Mouse (Mus musculus) spleen, adult 12 weeks (tissue): ENCODE measurements around the gene Scube2.

ENCODE experiments used
- DNase-seq: peaks from one replicate; pipeline ENCODE4 v3.0.0; 2022; ENCODE audit warnings: low spot score

Gene Scube2

DNA sequence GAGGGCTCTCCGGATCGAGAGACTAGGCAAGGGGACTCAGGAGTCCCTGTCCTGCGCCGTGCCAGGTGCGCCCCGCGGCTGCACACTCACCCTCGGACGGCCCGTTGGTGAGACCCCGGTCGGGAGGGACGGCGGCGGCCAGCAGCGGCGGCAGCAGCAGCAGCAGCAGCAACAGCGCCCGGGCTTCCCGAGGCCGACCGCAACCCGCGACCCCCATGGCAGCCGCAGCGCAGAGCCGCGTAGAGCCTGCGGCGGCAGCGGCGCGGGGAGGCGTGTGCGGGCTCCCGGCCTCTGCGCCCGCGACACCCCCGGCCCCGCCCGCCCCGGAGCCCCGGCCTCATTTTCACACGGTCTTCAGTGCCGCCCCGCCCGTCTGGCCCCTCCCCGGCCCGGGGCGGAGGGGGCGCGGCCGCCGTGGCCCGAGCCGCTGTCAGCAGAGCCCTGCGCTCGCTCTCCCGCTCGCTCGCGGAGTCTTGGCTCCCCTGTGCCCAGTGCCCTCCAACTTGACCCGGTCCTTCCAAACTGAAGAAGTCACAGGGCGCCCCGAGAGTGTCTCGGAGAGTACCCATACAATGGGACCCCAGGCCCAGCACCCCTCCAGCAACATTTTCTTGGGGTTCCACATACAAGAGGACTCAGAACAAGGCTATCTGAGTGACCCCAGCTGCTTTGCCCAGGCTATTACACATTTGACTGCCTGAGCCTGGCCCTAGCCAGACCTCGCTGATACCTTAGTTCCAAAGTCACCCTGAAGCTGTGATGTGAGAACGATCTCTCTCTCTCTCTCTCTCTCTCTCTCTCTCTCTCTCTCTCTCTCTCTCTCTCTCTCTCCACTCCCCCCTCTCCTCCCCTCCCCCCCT, at the start of gene Scube2:
TSS of gene Scube2 (minus strand) at position 310 of the 860 bp plus-strand sequence.
- DNase-seq, result no peak

DNA sequence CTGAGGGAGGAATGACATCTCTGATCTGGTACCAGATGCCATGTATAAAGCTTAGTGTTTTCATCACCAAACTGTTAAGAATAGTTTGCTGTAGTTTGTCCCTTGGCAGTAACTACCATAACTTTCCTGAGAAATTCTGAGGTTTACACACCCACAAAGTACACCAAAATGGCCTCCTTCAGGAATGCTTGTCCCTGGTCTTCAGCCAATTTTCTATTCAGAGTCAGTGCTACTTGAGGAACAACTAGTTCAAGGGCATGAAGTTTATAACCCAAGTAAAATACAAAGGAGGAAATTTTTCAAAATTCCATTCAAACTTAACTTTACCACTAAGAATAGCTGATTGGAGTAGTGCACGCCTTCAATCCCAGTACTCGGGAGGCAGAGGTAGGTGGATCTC, 40.7 kb upstream of the Scube2 start:
- DNase-seq, result no peak

DNA sequence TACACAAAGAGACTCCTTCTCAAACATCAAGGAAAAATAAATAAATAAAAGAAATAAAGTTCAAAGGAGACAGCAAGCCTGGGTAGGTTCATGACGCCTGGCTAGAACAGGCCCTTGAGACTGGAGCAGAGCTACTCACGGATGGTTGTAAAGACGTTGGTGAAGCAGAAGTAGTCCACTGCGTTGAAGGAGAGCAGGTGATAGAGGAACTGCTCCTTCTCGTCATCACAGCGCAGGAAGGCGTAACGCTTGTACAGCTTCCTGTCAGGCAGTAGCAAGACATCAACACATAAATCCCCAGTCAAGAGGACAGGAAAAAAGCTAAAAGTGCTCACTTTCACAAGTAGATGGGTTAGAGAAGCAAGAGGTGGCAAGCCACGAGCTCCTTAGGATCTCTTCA, 35.4 kb upstream of the Scube2 start:
- no peak for DNase-seq

DNA sequence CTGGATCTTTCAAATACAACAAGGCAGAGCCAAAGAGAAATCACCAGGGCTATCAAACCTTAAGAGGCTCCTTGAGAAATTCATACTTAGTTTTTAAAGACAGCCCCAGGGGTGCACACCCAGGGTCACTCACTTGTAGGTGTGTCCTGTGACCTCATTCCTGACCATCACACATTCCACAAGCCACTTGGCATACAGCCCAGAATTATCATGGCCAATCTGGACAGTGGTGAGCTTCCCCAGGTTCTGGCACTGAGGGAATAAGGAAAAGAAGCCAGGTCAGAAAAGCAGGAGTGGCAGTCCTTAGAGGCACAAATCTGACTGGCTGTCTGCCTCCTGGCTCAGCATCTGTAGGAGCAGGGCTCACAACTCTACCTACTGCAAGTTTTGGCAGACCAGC, 33.4 kb upstream of the Scube2 start:
- no peak for DNase-seq

DNA sequence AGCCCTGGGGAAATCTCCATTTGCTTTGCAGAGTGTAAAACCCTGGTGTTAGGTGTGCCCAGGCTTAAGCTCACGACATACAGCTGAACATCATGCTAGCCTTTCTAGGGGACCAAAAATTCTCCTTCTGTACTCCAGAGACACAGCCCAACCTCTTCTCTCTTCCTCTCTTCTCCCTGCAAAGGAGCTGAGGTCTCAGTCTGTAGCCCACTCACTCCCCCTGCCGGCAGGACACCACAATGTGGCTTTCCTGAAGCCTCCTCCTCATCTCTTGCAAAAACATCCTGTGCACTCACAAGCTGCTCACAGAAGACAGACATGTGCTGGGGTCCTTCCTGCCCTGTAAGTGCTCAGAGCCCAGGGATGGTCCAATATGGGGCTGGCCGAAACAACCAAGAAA, 27.1 kb upstream of the Scube2 start:
- peak; percentile 44 for DNase-seq

DNA sequence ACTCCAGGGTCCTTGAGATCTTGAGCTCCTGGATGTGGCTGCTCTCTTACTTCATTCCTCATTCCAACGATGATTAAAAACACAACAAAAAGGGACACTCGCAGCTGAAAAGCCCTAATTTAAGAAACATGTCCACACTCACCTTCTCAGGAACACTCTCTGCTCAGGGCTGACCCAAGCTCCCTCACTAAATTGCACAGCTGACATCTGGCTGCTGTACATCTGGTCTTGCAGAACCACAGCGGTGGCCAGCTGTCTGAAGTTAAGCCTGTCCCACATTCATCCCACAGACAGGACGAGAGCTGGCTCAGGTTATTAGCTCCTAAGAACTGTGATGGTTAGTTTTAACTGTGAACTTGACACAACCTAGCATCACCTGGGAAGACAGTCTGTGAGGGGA, 26.3 kb upstream of the Scube2 start:
- no peak for DNase-seq

DNA sequence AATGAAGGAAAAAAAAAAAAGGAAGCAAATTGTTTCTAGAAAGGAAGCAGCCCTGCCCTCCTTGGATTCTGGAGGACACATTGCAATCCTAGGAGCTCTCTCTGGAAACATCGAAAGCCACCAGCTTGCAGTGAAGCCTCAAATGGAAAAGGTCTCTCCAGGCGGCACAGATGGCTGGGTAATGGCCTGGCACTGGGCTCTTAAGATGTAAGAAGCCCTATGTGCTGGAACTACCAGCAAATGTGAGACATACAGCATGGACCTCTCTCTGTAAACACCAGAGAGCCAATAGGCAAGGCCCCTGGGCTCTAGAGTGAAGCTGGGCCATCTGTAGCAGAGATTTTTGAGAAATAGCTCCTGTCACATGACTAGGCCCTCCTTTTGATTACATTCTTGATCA, 24.8 kb upstream of the Scube2 start:
- no peak for DNase-seq

DNA sequence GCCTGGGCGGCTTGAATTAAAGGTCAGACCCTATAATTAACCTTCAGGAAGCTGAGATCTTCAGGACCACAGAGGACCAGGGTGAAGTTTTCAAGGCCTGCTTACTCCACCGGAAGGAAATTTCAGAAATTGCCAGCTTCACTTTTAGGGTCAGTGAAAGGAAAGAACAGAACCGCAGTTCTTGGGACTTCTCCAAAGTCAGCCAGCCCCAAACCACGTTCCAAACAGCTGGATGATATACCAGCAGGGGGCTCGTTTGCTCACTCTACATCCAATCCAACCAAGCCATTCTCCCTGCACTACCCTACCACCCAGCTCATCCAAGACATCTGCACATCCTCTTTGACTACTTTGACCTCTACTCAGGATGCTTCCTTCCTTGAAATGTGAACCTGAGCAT, 23.8 kb upstream of the Scube2 start:
- no peak for DNase-seq

DNA sequence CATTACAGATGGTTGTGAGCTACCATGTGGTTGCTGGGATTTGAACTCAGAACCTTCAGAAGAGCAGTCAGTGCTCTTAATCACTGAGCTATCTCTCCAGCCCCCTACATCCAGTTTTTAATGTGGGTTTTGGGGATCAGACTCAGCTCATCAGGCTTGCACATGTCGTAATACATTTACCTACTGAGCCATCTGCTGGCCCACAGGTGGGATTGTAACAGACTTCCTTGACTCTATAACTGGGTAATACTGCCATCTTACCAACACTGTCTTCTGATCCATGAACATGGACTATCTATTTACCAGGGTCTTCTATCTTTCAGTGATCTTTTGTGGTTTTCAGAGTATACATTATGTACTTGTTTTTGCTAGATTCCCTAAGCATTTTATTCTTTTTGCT, 20.8 kb upstream of the Scube2 start:
- no peak for DNase-seq

DNA sequence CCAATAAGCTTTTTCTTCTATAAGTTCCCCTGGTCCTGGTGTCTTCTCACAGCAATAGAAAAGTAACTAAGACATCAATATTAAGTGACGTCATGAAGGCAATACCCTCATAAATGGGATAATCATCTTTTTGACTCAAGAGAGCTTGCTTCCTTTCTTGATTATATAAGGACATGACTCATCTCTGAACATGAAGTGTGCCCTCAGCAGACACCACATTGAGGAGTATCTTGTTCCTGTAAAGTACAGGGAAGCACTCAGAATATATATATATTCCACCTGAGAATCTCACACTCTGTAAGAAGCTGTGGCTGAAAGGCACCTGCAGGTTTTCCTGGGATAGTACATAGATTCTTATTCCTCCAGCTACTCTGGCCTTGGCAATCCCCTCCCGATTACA, 17.1 kb upstream of the Scube2 start:
- DNase-seq, result no peak

DNA sequence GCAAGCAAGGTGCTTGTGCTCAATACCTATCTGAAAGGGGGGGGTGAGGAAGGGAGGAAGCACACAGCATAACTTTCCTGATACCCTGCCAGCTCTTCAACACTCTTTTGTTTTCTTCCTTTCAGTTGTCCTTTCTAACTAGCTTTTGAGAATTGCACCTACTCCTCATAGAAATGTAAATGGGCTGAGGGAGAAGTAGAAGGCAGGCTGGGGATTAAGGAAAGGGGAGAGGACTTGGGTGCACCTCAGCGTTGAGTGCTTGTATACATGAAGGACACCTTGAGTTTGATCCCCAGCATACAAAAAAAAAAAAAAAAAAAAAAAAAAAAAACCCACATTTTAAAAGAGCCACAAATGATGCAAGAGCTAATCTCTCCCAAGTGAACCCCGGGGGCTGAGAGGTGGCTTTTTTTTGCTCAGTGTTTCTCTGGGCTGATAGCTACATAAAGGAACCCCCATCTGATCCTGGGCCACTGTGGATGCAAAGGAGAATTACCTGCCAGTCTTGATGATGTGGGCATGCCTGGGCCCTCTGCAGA, 16.2 kb upstream of the Scube2 start:
- no peak for DNase-seq

DNA sequence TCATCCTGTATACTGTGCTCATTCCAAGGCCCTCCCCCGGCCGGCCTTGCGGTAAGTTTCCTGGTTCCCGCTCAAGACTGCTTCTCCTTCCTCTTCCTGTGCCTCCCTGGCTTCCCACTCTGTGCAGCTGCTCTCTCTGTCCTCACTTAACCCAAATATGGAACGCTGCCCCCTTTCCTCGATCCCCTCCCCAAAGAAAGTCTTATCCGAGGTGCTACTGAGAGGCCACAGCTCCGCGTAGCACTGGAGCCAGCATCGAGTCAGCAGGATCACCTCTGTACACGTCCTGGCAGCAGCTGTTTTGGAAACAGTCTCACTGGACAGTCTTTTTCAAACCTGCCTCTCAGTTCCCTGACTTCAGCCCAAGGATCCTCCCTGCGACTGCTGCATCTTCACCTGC, 13.7 kb upstream of the Scube2 start:
- no peak for DNase-seq

DNA sequence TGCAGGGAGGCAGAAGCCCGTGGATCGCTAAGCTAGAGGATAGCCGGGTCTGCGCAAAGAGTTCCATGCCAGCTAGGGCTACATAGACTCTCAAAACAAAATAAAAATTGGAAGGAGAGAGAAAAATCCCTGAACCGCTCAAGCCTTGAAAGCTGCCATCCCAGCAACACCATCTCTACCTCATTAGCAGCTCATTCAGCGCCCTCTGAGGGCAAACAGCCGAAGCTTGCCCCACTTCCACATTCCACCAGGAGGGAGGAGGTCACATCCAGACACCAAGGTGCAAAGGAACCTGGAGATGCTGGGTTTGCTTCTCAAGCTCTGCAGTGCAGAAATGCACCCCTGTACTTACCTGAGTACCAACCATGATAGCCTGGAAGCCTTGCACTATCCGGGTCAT, 10.6 kb upstream of the Scube2 start:
- no peak for DNase-seq

DNA sequence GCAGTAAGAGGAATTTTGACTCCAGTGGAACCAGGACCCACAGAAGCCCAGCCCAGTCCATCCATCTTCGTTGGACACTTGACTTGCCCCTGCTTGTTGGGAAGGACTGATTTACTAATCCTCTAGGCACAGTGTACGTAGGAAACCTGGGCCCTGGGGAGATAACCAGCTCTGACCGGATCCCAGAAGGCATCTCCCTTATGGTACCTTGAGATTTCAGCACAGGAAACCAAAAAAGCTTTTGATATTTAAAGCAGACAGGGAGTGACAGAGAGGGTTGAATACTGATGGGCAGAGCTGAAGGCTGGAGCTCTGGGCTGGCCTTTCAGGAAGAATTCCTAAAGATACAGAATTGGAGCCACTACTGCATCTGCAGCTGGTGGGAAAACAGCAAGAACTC, 10.1 kb upstream of the Scube2 start:
- no peak for DNase-seq

DNA sequence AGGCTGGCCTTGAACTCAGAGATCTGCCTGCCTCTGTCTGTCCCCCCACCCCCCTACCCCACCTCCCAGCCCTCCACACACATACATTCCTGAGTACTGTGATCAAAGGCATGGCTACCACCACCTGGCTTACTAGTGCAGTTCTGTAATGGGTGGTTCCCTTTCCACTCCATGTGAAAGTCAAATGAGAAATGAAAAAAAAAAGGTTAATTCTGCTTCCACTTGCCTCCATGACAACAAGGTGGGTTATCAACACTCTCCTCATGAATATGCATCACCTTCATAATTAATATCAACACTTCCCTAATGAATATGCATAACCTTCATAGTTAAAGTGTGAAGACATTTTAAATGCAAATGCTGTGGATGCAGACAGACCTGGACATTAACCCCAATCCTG, 9.6 kb upstream of the Scube2 start:
- DNase-seq, result no peak

DNA sequence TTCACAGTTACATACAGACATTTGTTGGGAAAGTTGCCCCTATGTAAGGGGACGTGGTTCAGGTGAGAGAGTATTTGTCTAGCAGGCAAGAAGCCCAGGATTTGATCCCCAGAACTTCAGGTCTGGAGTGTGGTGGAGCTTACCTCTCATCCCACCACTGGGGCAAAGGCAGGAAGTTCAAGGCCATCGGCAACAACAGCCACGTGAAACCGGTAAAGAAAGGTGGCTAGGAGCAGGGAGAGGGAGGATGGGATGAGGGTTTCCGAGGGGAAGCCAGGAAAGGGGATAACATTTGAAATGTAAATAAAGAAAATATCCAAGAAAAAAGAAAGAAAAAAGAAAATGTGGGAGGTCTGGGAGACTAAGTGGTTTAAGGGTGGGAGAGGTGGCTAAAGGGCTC, 7.7 kb upstream of the Scube2 start:
- no peak for DNase-seq

DNA sequence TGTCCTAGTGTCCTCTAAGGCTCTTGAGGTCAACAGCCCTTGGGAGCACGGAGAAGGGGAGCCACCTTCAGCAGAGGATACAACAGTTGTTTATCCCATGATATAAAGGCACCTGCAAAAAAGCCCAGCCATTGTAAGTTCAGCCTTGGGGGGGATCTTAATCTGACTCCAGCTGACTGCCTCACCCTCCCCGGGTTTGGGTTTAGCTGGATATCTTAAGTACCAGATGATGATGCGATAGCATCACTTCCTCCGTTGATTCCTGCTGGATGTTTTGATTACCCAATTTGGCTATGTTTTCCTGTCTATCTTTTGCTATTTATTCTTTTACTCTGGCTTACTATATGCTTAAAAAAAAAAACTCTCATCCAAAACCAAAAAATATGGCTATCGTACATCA, 5.8 kb upstream of the Scube2 start:
- no peak for DNase-seq

DNA sequence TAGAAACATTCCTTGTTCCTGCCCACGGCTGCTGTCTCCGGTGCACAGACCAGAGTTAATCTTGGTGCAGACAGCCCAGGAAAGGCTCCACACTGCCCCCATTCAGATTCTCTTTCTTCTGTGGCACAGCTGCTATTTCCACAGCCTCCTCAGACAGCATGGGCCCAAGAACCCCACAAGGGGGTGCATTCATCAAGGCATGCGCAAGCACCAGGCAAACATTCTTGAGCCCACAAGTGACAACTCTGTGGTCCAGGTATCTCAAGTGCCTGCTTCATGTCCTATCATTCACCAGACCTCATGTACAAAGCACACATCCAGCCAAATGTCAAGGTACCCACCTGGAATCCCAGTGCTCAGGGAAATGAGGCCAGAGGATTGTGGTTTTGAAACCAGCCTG, 3.0 kb upstream of the Scube2 start:
- no peak for DNase-seq

DNA sequence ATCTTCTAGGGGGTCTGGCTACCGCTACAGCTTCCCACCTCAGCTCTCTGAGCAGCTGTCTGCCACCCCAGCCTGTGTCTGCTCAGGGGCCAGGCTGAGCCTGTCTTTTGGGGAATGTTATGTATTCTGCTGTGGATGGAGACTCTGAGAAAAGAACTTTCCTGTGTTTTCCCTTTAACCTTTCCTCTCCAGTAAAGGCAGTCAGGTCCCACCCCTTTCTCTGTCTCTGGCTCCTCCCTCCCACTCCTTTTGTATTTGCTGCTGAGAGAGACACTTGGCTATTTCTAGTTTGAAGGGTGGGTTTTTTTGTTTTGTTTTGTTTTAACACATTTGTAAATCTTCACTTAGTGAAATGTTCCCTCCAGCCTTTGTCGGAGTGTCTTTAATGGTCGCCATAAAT, 1.2 kb upstream of the Scube2 start:
- no peak for DNase-seq

DNA sequence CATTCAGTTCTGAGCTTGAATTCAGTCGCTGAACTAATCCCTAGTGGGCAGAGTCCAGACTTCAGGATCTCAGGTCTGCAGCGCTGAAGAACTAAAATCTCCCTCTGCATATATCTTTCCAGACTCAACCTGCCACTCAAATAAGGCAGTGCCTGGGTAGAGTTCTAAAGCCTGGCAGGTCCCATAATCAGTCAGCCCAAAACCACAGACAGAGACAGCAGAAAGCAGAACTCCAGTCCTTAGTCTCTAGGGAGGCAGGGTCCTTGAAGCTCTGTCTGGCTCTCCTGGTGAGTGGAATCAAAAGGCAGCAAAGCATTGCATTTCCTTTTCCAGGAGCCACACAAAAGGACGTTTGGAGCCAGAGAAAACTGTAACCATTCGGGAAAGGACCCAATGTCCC, 1.9 kb downstream of the Scube2 start:
- DNase-seq, result no peak

DNA sequence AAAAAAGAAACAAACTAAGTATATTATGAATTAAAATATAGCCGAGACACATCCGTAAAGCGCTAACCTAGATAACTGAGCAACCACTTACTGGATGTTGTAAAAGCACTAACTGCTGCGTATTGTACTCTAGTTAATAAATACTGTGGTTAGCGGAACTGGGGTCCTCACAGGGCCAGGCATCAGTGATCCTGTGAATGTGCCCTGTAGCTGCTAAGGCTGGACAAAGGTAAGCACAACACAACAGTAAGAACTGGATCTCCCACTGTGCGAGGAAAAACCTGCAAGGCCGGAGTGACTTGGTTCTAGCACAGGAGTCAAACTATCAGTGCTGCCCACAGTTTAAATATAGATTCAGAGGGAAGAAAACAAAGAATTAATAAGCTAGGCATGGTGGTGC, 5.3 kb downstream of the Scube2 start:
- DNase-seq, result no peak

DNA sequence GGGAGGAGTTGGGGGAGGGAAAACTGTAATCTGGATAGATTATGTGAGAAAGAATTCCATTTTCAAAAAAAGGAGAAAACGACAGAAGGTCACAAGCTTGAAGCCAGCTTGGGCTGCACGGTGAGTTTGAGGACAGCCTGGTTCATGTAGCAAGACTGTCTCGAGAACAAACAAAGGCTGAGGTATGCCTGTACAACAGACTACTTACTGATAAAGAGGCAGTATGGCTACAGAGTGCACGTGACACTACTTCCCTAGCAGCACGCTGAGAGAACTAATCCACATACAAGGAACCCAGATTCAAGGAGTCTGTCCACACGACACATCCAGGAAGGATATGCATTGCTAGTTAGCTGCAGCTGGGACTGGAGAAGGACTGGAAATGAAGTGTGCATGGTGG, 6.1 kb downstream of the Scube2 start:
- DNase-seq, result no peak

DNA sequence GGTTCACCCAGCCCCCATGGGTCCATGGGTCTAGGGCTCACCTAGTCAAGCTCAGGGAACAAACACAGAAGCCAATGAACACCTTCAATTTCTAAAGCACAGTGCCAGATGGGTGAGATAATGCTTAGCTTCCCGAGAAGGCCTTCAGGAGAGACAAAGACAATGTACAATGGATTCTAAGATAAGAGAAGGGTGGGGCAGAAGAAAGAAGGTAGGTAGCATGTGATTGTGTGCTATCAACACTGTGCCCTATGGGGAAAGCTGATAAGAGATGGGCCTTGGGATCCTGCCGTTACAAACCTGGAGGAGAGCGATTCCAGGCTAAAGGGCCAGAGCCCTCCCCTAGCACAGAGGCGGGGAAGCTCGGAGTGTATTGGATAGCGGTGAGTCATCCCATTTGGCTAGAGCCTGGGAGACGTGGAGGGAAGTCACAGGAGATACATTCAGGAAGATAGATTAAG, 12.7 kb downstream of the Scube2 start:
- DNase-seq, result no peak

DNA sequence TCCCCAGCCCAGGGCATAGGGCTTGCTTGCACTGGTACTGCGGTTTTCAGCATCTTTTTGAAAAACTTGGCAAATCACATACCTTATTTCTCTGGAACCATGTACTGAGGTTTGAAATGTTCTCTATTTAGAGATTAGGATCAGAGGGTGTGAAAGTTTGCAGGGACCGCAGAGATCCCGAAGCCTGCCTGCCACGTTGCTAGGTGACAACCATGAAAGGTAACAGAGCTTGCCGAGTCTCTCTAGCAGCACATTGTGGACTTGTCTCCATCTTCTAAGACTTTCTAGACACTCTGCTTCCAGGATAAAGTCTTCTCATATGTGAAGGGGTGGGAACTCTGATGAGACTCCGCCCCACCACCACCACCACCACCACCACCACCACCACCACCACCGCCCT, 13.5 kb downstream of the Scube2 start:
- DNase-seq, result no peak
